Mouse (Mus musculus) small intestine, adult 2 months (tissue): ENCODE measurements around the gene Gm14862. TPM values are rescaled to one million over a fixed set of nuclear protein-coding genes. Genes with fewer than 3 reads are reported as not detected.

Experiments used
- H3K27ac ChIP-seq: fragments of 200-500 bp; 2 replicates; pipeline ENCODE4 v1.5.1; 2012; ENCODE audit warnings: low read depth, low read length, control low read depth, inconsistent platforms; ENCODE audit not compliant: insufficient read depth
- H3K27me3 ChIP-seq: fragments of 200-500 bp; 2 replicates; pipeline ENCODE4 v1.6.1; 2012; ENCODE audit warnings: mild to moderate bottlenecking, moderate library complexity, low read length, inconsistent platforms; ENCODE audit not compliant: control insufficient read depth, insufficient read depth
- H3K36me3 ChIP-seq: fragments of 200-500 bp; 2 replicates; pipeline ENCODE4 v1.6.1; 2012; ENCODE audit warnings: mild to moderate bottlenecking, low read length, control low read depth, inconsistent platforms; ENCODE audit not compliant: control insufficient read depth, insufficient read depth
- H3K4me1 ChIP-seq: fragments of 200-500 bp; 2 replicates; pipeline ENCODE4 v1.6.1; 2012; ENCODE audit warnings: low read length, inconsistent platforms, mixed read lengths; ENCODE audit not compliant: control insufficient read depth, insufficient read depth, insufficient read length
- H3K4me3 ChIP-seq: fragments of 200-500 bp; 2 replicates; pipeline ENCODE4 v1.5.1; 2012; ENCODE audit warnings: low read depth, mild to moderate bottlenecking, control low read depth, inconsistent platforms, low read length, moderate library complexity
- CTCF ChIP-seq: fragments of 200-500 bp; IDR thresholded peaks from 2 replicates; pipeline ENCODE4 v1.5.1; 2012; ENCODE audit warnings: low read depth, mild to moderate bottlenecking, control low read depth, inconsistent platforms, low read length, moderate library complexity, mixed read lengths; ENCODE audit not compliant: insufficient replicate concordance, insufficient read length; ENCODE audit errors: extremely low read depth
- POLR2A ChIP-seq: fragments of 200-500 bp; IDR thresholded peaks from 2 replicates; pipeline ENCODE4 v1.6.1; 2012; ENCODE audit warnings: low read depth, mild to moderate bottlenecking, control low read depth, inconsistent platforms, low read length, moderate library complexity
- WGBS: fragments of 180-500 bp; shearing (Covaris S2); methylation state at CpG from one replicate; pipeline ENCODE4 v1.1.7; 2018; 5-methylcytosine and 5-hydroxymethylcytosine counted together
- polyA plus RNA-seq: library from polyadenylated mRNA; depleted of rRNA; stranded (reverse); fragments of >200 nt; gene quantifications from 2 replicates; pipeline ENCODE4 v1.2.3, GENCODE M21; 2012

The Gm14862 gene
- polyA plus RNA-seq, 1 experiment, result not detected

DNA sequence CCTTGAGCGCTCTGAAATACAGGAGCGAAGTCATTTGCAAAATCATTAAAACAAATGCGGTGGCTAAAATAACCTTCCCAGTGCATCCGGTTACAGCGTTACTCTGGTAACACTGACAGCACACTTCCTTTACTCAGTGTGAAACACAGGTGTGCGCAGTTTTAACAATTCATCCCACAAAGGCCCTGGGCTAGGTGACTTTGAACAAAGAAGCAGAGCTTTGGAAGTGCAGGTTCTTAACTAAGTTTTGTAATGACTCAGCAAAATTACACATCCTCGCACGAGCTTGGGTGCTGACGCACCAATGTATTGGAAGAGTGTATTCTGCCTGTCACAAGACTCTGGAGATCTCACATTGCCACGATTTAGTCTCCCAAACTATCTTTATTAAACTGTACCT lies 2.7 kb downstream of the Gm14862 start:
- WGBS, result 79% methylated on average over 10 of the region's 10 CpGs
- no peaks in the 10 kb centered on the region for H3K4me1 ChIP-seq
- no peaks in the 10 kb centered on the region for H3K27me3 ChIP-seq
- TF ChIP-seq CTCF (no peak), POLR2A (no peak)
- H3K36me3 ChIP-seq, result no peaks in the 10 kb centered on the region
- no peak overlapping the region for H3K27ac ChIP-seq
- no peak overlapping the region for H3K4me3 ChIP-seq

GRCm38 (mm10) chrX:9248911-9249310 lies 7.8 kb downstream of the Gm14862 start:
- Histone ChIP-seq H3K27ac (no peak overlapping the region), H3K36me3 (no peaks in the 10 kb centered on the region), H3K4me1 (no peaks in the 10 kb centered on the region), H3K4me3 (no peak overlapping the region), H3K27me3 (no peaks in the 10 kb centered on the region)
- TF ChIP-seq CTCF (no peak), POLR2A (no peak)
- WGBS, result 35% methylated on average over 5 of the region's 5 CpGs

GRCm38 (mm10) chrX:9244603-9245336 lies 11.9 kb downstream of the Gm14862 start:
- Histone ChIP-seq H3K36me3 (no peaks in the 10 kb centered on the region), H3K4me3 (no peak overlapping the region), H3K27ac (no peak overlapping the region), H3K4me1 (peaks cover 1% of the 10 kb centered on the region; the same call in 1 of the 2 replicates), H3K27me3 (no peaks in the 10 kb centered on the region)
- WGBS, result 31% methylated on average over 12 of the region's 12 CpGs
- no peak for TF ChIP-seq POLR2A
- no peak for TF ChIP-seq CTCF

GRCm38 (mm10) chrX:9243381-9243864 lies 13.3 kb downstream of the Gm14862 start:
- H3K27ac ChIP-seq, result no peak overlapping the region
- WGBS, result 47% methylated on average over 8 of the region's 8 CpGs
- H3K27me3 ChIP-seq, result no peaks in the 10 kb centered on the region
- H3K4me1 ChIP-seq, result peaks cover 1% of the 10 kb centered on the region; the same call in 1 of the 2 replicates
- no peaks in the 10 kb centered on the region for H3K36me3 ChIP-seq
- no peak overlapping the region for H3K4me3 ChIP-seq
- TF ChIP-seq CTCF, result no peak
- TF ChIP-seq POLR2A, result no peak

- H3K36me3 ChIP-seq, result no peaks in the 10 kb centered on the region
- 49% methylated on average over 5 of the region's 5 CpGs for WGBS
- no peaks in the 10 kb centered on the region for H3K27me3 ChIP-seq
- H3K4me3 ChIP-seq, result no peak overlapping the region
- peaks cover 1% of the 10 kb centered on the region; the same call in 1 of the 2 replicates for H3K4me1 ChIP-seq
- no peak overlapping the region for H3K27ac ChIP-seq
- TF ChIP-seq CTCF (no peak), POLR2A (no peak)
Observed at GRCm38 (mm10) chrX:9240737-9241591, 15.7 kb downstream of the Gm14862 start.

GRCm38 (mm10) chrX:9227105-9227504 lies 29.6 kb downstream of the Gm14862 start:
- Histone ChIP-seq H3K4me3 (no peak overlapping the region), H3K36me3 (no peaks in the 10 kb centered on the region), H3K27ac (no peak overlapping the region), H3K4me1 (no peaks in the 10 kb centered on the region), H3K27me3 (no peaks in the 10 kb centered on the region)
- TF ChIP-seq POLR2A (no peak), CTCF (no peak)
- WGBS, result 74% methylated on average over 2 of the region's 2 CpGs

- no peaks in the 10 kb centered on the region for H3K27me3 ChIP-seq
- H3K4me3 ChIP-seq, result no peak overlapping the region
- 42% methylated on average over 3 of the region's 3 CpGs for WGBS
- H3K27ac ChIP-seq, result no peak overlapping the region; the same call in 1 of the 2 replicates
- no peaks in the 10 kb centered on the region for H3K36me3 ChIP-seq
- no peak for TF ChIP-seq POLR2A
- TF ChIP-seq CTCF, result no peak
- no peaks in the 10 kb centered on the region for H3K4me1 ChIP-seq
Observed at GRCm38 (mm10) chrX:9222412-9223221, 34.1 kb downstream of the Gm14862 start.
